Mouse (Mus musculus): ENCODE results near the gene Parp3.
A peak's percentile ranks its signal among the peaks of the same experiment; 100 is the strongest.
"Not testable (repeated sequence)": the region's sequence is repeated elsewhere in the genome, so short reads cannot be mapped to it uniquely, and the experiment has no call there.

Gene Parp3

GRCm38 (mm10) chr9:106476924-106477484 lies at the start of gene Parp3:
Gene Parp3 (minus strand): TSS chr9:106476949.
- DNase-seq (ENCODE audit: extremely low read depth, low read depth), result peak; percentile 99

GRCm38 (mm10) chr9:106519909-106520308 lies 43.2 kb upstream of the Parp3 start:
- peak; percentile 29 for DNase-seq (ENCODE audit: extremely low read depth, low read depth)

GRCm38 (mm10) chr9:106519433-106519832 lies 42.7 kb upstream of the Parp3 start:
- DNase-seq (ENCODE audit: extremely low read depth, low read depth), result no peak

- no peak for DNase-seq (ENCODE audit: extremely low read depth, low read depth)
Measured at GRCm38 (mm10) chr9:106514273-106514672, 37.5 kb upstream of the Parp3 start, which contains the start of gene Iqcf5. Gene Iqcf5 (plus strand): TSS chr9:106514573.

- no peak for DNase-seq (ENCODE audit: extremely low read depth, low read depth)
Measured at GRCm38 (mm10) chr9:106513566-106513965, 36.8 kb upstream of the Parp3 start.

GRCm38 (mm10) chr9:106512729-106513450 lies 36.1 kb upstream of the Parp3 start:
- peak; percentile 60 for DNase-seq (ENCODE audit: extremely low read depth, low read depth)

- DNase-seq (ENCODE audit: extremely low read depth, low read depth), result no peak
Measured at GRCm38 (mm10) chr9:106509356-106509755, 32.6 kb upstream of the Parp3 start.

- DNase-seq (ENCODE audit: extremely low read depth, low read depth), result no peak
Measured at GRCm38 (mm10) chr9:106504246-106504645, 27.5 kb upstream of the Parp3 start.

- no peak for DNase-seq (ENCODE audit: extremely low read depth, low read depth)
Measured at GRCm38 (mm10) chr9:106501846-106502245, 25.1 kb upstream of the Parp3 start.

GRCm38 (mm10) chr9:106499667-106500066 lies 22.9 kb upstream of the Parp3 start, which contains the start of gene Iqcf1:
Gene Iqcf1 (plus strand): TSS chr9:106499967.
- DNase-seq (ENCODE audit: extremely low read depth, low read depth), result no peak

GRCm38 (mm10) chr9:106487602-106488001 lies 10.9 kb upstream of the Parp3 start:
- not testable (repeated sequence) for DNase-seq (ENCODE audit: extremely low read depth, low read depth)

- DNase-seq (ENCODE audit: extremely low read depth, low read depth), result no peak
Measured at GRCm38 (mm10) chr9:106485076-106485475, 8.3 kb upstream of the Parp3 start.

GRCm38 (mm10) chr9:106483606-106484005 lies 6.9 kb upstream of the Parp3 start:
- DNase-seq (ENCODE audit: extremely low read depth, low read depth), result no peak

GRCm38 (mm10) chr9:106483136-106483535 lies 6.4 kb upstream of the Parp3 start:
- DNase-seq (ENCODE audit: extremely low read depth, low read depth), result no peak

GRCm38 (mm10) chr9:106482578-106483115 lies 5.9 kb upstream of the Parp3 start:
- DNase-seq (ENCODE audit: extremely low read depth, low read depth), result no peak

GRCm38 (mm10) chr9:106481676-106482075 lies 4.9 kb upstream of the Parp3 start:
- no peak for DNase-seq (ENCODE audit: extremely low read depth, low read depth)

- no peak for DNase-seq (ENCODE audit: extremely low read depth, low read depth)
Measured at GRCm38 (mm10) chr9:106481075-106481474, 4.3 kb upstream of the Parp3 start.

- DNase-seq (ENCODE audit: extremely low read depth, low read depth), result no peak
Measured at GRCm38 (mm10) chr9:106480541-106480940, 3.8 kb upstream of the Parp3 start.

- no peak for DNase-seq (ENCODE audit: extremely low read depth, low read depth)
Measured at GRCm38 (mm10) chr9:106478101-106478500, 1.4 kb upstream of the Parp3 start.

GRCm38 (mm10) chr9:106477649-106478048 lies 900 bp upstream of the Parp3 start:
- no peak for DNase-seq (ENCODE audit: extremely low read depth, low read depth)

GRCm38 (mm10) chr9:106476002-106476923 lies 486 bp downstream of the Parp3 start:
- DNase-seq (ENCODE audit: extremely low read depth, low read depth), result peak; percentile 61

GRCm38 (mm10) chr9:106475663-106476001 lies 1.1 kb downstream of the Parp3 start, which contains the start of gene Rrp9:
Gene Rrp9 (plus strand): TSS chr9:106475963.
- no peak for DNase-seq (ENCODE audit: extremely low read depth, low read depth)
